Mouse (Mus musculus) neutrophil, adult 5-6 weeks (primary cell): ENCODE data around the gene Olfr1258. TPM values are rescaled to one million over a fixed set of nuclear protein-coding genes. Genes with fewer than 3 reads are reported as not detected.
"Not testable (repeated sequence)": the region's sequence is repeated elsewhere in the genome, so short reads cannot be mapped to it uniquely, and the experiment has no call there.

Source experiments
- ATAC-seq: fragments of 151-379, 151-347 bp; 2 replicates; pipeline ENCODE4 v1.8.0; 2017; ENCODE audit warnings: mild to moderate bottlenecking, moderate TSS enrichment; ENCODE audit not compliant: insufficient number of reproducible peaks, poor library complexity, low FRiP score, severe bottlenecking; ENCODE audit errors: extremely low read depth
- total RNA-seq: library from RNA; stranded (forward); fragments of 200-1000 nt; gene quantifications from 2 replicates; pipeline ENCODE4 v1.2.3, GENCODE M21; 2017

Olfr1258 gene
- not detected in 2 replicates for total RNA-seq

GRCm38 (mm10) chr2:89927009-89927408 lies at the start of gene Olfr1258:
TSS of gene Olfr1258 (plus strand) at chr2:89927309.
- ATAC-seq: no peak

- ATAC-seq: no peak
These were observed 49.0 kb upstream of the Olfr1258 start, which contains the start of gene Olfr1257 for GRCm38 (mm10) chr2:89878137-89878536. TSS of gene Olfr1257 (plus strand) at chr2:89878437.

- ATAC-seq: not testable (repeated sequence)
These were observed 14.5 kb upstream of the Olfr1258 start for GRCm38 (mm10) chr2:89912616-89913015.

GRCm38 (mm10) chr2:89948564-89948963 lies 21.5 kb downstream of the Olfr1258 start, which contains the start of gene Olfr1259:
TSS of gene Olfr1259 (minus strand) at chr2:89948664.
- ATAC-seq: no peak

- ATAC-seq: no peak
These were observed 47.1 kb downstream of the Olfr1258 start, which contains the start of gene Olfr1260 for GRCm38 (mm10) chr2:89974184-89974583. TSS of gene Olfr1260 (plus strand) at chr2:89974340.

- no peak for ATAC-seq
These were observed 50.6 kb downstream of the Olfr1258 start for GRCm38 (mm10) chr2:89977709-89978108.

Other genes starting within 250 kb of the Olfr1258 start
- 0.23 TPM in 1 of 2 replicates, not detected in the other for gene Olfr1252, start 202.3 kb upstream of the Olfr1258 start, total RNA-seq
- 0.12 TPM in 1 of 2 replicates, not detected in the other for gene Olfr1253, start 170.2 kb upstream of the Olfr1258 start, total RNA-seq
- gene Olfr1254, start 133.7 kb upstream of the Olfr1258 start, total RNA-seq: not detected in 2 replicates
- gene Olfr1255, start 115.3 kb upstream of the Olfr1258 start, total RNA-seq: not detected in 2 replicates
- not detected in 2 replicates for gene Olfr1256, start 85.8 kb upstream of the Olfr1258 start, total RNA-seq
- gene Olfr48, start 79.1 kb upstream of the Olfr1258 start, total RNA-seq: not detected in 2 replicates
- not detected in 2 replicates for gene Olfr1257, start 48.9 kb upstream of the Olfr1258 start, total RNA-seq
- gene Olfr1259, start 21.4 kb downstream of the Olfr1258 start, total RNA-seq: not detected in 2 replicates
- not detected in 2 replicates for gene Olfr1260, start 47.0 kb downstream of the Olfr1258 start, total RNA-seq
- not detected in 2 replicates for gene Olfr1261, start 63.9 kb downstream of the Olfr1258 start, total RNA-seq
- not detected in 2 replicates for gene Olfr1262, start 72.8 kb downstream of the Olfr1258 start, total RNA-seq
- gene Olfr1263, start 84.8 kb downstream of the Olfr1258 start, total RNA-seq: not detected in 2 replicates
- gene Olfr1264, start 98.3 kb downstream of the Olfr1258 start, total RNA-seq: not detected in 2 replicates
- not detected in 2 replicates for gene Olfr1265, start 108.0 kb downstream of the Olfr1258 start, total RNA-seq
- not detected in 2 replicates for gene Olfr140, start 136.3 kb downstream of the Olfr1258 start, total RNA-seq
- gene Olfr1269, start 194.1 kb downstream of the Olfr1258 start, total RNA-seq: not detected in 2 replicates
- not detected in 2 replicates for gene Olfr32, start 215.0 kb downstream of the Olfr1258 start, total RNA-seq
- not detected in 2 replicates for gene Olfr1270, start 225.8 kb downstream of the Olfr1258 start, total RNA-seq